Mouse (Mus musculus): ENCODE measurements around the gene Abhd17c. TPM values are rescaled to one million over a fixed set of nuclear protein-coding genes. Genes with fewer than 3 reads are reported as not detected.

The Abhd17c gene
- polyA plus RNA-seq, 1 experiment, result 29.2 TPM

GRCm38 (mm10) chr7:84073856-84074255, 77.8 kb downstream of the Abhd17c start:
- H3K4me1 ChIP-seq (ENCODE audit: control insufficient read depth, insufficient read depth, low read length), result no peaks in the 10 kb centered on the region; the same call in 1 of the 2 replicates
- WGBS, result 67% methylated on average over 3 of the region's 3 CpGs
- no peak for TF ChIP-seq POLR2A (IDR thresholded peaks at IDR 0.05; ENCODE audit: borderline replicate concordance, control insufficient read depth, low read depth, low read length)
- TF ChIP-seq CTCF (IDR thresholded peaks at IDR 0.05; ENCODE audit: control insufficient read depth, insufficient read depth, low read length), result no peak
- no peak overlapping the region for H3K4me3 ChIP-seq (replicated peaks; ENCODE audit: control insufficient read depth, low read depth, low read length)
- no peak overlapping the region for H3K27ac ChIP-seq (ENCODE audit: control insufficient read depth, insufficient read depth, low read depth, low read length, poor library complexity)

DNA sequence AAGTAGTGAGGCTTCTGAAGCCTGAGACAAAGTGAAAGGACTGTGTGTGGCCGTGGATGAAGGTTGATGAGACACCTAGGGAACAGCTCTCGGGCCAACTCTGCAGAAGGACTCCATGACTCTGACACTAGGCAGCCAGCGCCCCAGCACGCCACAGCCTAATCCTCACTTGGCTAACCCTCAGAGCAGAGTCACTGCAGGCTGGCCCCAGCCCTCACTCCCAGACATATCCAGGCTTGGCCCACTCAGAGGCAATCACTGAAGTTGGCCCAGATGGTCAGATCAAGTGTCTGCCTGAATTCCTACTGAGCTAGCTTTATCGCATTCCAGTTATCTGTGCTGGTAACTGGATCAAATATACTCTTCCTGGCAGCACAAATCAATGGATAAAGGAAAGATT, 82.8 kb downstream of the Abhd17c start:
- H3K4me3 ChIP-seq (replicated peaks; ENCODE audit: control insufficient read depth, low read depth, low read length), result no peak overlapping the region
- 79% methylated on average over 5 of the region's 5 CpGs for WGBS
- H3K27ac ChIP-seq (ENCODE audit: control insufficient read depth, insufficient read depth, low read depth, low read length, poor library complexity), result no peak overlapping the region
- no peak for TF ChIP-seq CTCF (IDR thresholded peaks at IDR 0.05; ENCODE audit: control insufficient read depth, insufficient read depth, low read length)
- no peak for TF ChIP-seq POLR2A (IDR thresholded peaks at IDR 0.05; ENCODE audit: borderline replicate concordance, control insufficient read depth, low read depth, low read length)
- no peaks in the 10 kb centered on the region; the same call in 1 of the 2 replicates for H3K4me1 ChIP-seq (ENCODE audit: control insufficient read depth, insufficient read depth, low read length)

- H3K27ac ChIP-seq (ENCODE audit: control insufficient read depth, insufficient read depth, low read depth, low read length, poor library complexity), result no peak overlapping the region
- TF ChIP-seq POLR2A (IDR thresholded peaks at IDR 0.05; ENCODE audit: borderline replicate concordance, control insufficient read depth, low read depth, low read length) (no peak), CTCF (IDR thresholded peaks at IDR 0.05; ENCODE audit: control insufficient read depth, insufficient read depth, low read length) (no peak)
- no peak overlapping the region for H3K4me3 ChIP-seq (replicated peaks; ENCODE audit: control insufficient read depth, low read depth, low read length)
- H3K4me1 ChIP-seq (ENCODE audit: control insufficient read depth, insufficient read depth, low read length), result no peaks in the 10 kb centered on the region
- 84% methylated on average over 7 of the region's 7 CpGs for WGBS
Measured at GRCm38 (mm10) chr7:84059799-84060198, 91.9 kb downstream of the Abhd17c start.

Other genes starting within 250 kb of the Abhd17c start
- 1.2 TPM in 1 of 2 replicates, not detected in the other for gene Cemip, start 65.4 kb downstream of the Abhd17c start, polyA plus RNA-seq (2011; ENCODE audit: insufficient read depth, insufficient read length, low replicate concordance, missing spikeins)

Data from bone marrow, adult 2 months (tissue).